Mouse (Mus musculus): ENCODE data around the gene Il17rc. TPM values are rescaled to one million over a fixed set of nuclear protein-coding genes. Genes with fewer than 3 reads are reported as not detected.
A peak's percentile ranks its signal among the peaks of the same experiment; 100 is the strongest.

The Il17rc gene
- 4.2 and 5.1 TPM in 2 replicates for polyA plus RNA-seq (2016; fragmentation: Nextera tagmentation; extraction: Ambion mirVana)

- 22% methylated on average over 12 of the region's 12 CpGs for WGBS
- Histone ChIP-seq H3K4me3 (replicated peaks) (peak within 1 kb of the TSS; percentile 16), H3K27me3 (peaks cover 52% of the 10 kb centered on the region), H3K4me1 (replicated peaks) (peaks cover 24% of the 10 kb centered on the region), H3K9me3 (no peaks in the 10 kb centered on the region), H3K9ac (replicated peaks) (peak within 1 kb of the TSS; percentile 31; the same call in 1 of the 2 replicates), H3K36me3 (no peaks in the 10 kb centered on the region), H3K4me2 (peak within 1 kb of the TSS; percentile 47), H3K27ac (no peak within 1 kb of the TSS)
- ATAC-seq (ENCODE audit: insufficient number of reproducible peaks, insufficient read depth, low FRiP score, low TSS enrichment, low read depth), result no peak
These were observed at the start of gene Il17rc for GRCm38 (mm10) chr6:113471297-113471936. TSS of gene Il17rc (plus strand) at chr6:113471427.

DNA sequence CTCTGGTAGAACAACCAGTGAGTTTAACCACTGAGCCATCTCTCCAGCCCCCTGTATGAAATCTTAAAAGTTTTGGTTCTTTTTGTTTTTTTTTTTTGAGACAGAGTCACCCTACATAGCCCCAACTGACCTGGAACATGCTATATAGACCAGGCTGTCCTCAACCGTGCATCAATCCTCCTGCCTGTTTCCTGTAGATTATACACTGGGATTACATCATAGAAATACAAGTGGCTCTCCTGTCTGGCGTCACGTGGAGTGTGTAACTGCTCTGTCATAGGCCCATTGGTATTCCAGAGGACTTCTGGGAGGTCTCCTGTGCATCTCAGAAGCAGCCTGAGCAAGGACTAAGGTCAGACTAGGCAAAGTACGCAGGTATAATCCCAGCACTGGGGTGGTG lies 48.2 kb upstream of the Il17rc start:
- Histone ChIP-seq H3K36me3 (no peaks in the 10 kb centered on the region), H3K27ac (no peak overlapping the region), H3K27me3 (no peaks in the 10 kb centered on the region; the same call in 1 of the 2 replicates), H3K9me3 (no peaks in the 10 kb centered on the region), H3K4me2 (no peak overlapping the region), H3K4me3 (replicated peaks) (no peak overlapping the region), H3K4me1 (replicated peaks) (peaks cover 11% of the 10 kb centered on the region), H3K9ac (replicated peaks) (no peak overlapping the region)
- no peak for ATAC-seq (ENCODE audit: insufficient number of reproducible peaks, insufficient read depth, low FRiP score, low TSS enrichment, low read depth)
- 78% methylated on average over 4 of the region's 4 CpGs for WGBS

DNA sequence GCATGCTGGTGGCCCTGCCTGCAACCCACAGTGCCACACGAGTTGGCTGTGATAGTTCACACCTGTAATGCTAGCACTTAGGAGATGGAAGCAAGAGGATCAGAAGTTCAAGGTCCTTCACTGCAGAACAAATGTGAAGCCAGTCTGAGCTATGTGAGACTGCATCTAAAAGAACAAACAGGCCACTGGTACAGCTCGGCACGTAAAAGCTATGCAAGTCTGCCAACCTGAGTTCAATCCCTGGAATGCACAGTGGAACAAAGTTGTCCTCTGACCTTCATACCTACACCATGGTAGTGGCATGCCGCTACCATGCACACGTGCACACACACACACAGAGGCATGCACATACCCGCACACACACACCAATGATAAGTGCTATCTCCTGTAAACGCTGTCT lies 47.0 kb upstream of the Il17rc start:
- WGBS, result 81% methylated on average over 7 of the region's 7 CpGs
- H3K4me3 ChIP-seq (replicated peaks), result no peak overlapping the region
- no peak overlapping the region for H3K9ac ChIP-seq (replicated peaks)
- no peak overlapping the region for H3K27ac ChIP-seq
- H3K4me1 ChIP-seq (replicated peaks), result peaks cover 3% of the 10 kb centered on the region; the same call in 1 of the 2 replicates
- no peaks in the 10 kb centered on the region; the same call in 1 of the 2 replicates for H3K27me3 ChIP-seq
- H3K4me2 ChIP-seq, result no peak overlapping the region
- no peaks in the 10 kb centered on the region for H3K9me3 ChIP-seq
- ATAC-seq (ENCODE audit: insufficient number of reproducible peaks, insufficient read depth, low FRiP score, low TSS enrichment, low read depth), result no peak
- no peaks in the 10 kb centered on the region for H3K36me3 ChIP-seq

DNA sequence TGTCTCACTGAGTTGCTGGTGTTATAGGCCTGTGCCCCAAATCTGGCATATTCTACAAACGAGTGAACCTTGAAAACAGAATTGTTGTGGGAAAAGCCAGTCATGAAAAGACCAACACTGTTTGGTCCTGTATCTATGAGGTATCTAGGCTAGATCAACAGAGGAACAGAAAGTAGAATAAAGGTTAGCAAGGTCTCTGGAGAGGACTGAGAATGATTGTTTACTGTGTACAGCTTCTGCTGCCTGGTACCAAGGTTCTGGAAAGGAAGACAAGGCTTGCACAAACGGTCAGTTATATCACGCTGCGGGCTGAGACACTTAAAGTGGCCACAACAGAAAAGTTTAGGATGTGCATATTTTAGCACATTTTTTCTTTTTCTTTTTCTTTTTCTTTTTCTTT lies 44.5 kb upstream of the Il17rc start:
- Histone ChIP-seq H3K27ac (no peak overlapping the region), H3K9ac (replicated peaks) (no peak overlapping the region), H3K4me1 (replicated peaks) (no peaks in the 10 kb centered on the region), H3K4me3 (replicated peaks) (no peak overlapping the region), H3K4me2 (no peak overlapping the region), H3K36me3 (no peaks in the 10 kb centered on the region), H3K27me3 (no peaks in the 10 kb centered on the region; the same call in 1 of the 2 replicates), H3K9me3 (no peaks in the 10 kb centered on the region)
- ATAC-seq (ENCODE audit: insufficient number of reproducible peaks, insufficient read depth, low FRiP score, low TSS enrichment, low read depth), result no peak
- WGBS, result 89% methylated on average over 4 of the region's 4 CpGs

DNA sequence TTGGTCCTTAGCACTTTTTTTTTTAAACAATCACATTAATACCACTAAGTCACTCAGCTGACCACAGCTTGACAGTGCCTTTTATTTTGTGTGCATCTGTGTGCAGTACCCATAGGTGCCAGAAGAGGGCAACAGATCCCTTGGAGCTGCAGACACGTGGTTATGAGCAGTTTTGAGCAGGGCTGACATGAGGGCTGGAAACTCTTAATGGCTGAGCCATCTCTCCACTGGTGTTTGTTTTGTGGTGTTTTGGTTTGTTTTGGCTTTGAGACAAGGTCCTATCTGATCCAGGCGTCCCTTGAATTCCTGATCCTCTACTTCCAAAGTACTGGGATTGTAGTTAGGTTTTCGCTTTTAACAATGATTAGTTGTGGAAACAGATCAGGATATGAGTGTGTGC lies 43.8 kb upstream of the Il17rc start:
- Histone ChIP-seq H3K36me3 (no peaks in the 10 kb centered on the region), H3K4me3 (replicated peaks) (no peak overlapping the region), H3K4me2 (no peak overlapping the region), H3K27ac (no peak overlapping the region), H3K9me3 (no peaks in the 10 kb centered on the region), H3K27me3 (no peaks in the 10 kb centered on the region; the same call in 1 of the 2 replicates), H3K9ac (replicated peaks) (no peak overlapping the region), H3K4me1 (replicated peaks) (no peaks in the 10 kb centered on the region)
- WGBS, result 67% methylated on average over 3 of the region's 3 CpGs
- ATAC-seq (ENCODE audit: insufficient number of reproducible peaks, insufficient read depth, low FRiP score, low TSS enrichment, low read depth), result no peak

DNA sequence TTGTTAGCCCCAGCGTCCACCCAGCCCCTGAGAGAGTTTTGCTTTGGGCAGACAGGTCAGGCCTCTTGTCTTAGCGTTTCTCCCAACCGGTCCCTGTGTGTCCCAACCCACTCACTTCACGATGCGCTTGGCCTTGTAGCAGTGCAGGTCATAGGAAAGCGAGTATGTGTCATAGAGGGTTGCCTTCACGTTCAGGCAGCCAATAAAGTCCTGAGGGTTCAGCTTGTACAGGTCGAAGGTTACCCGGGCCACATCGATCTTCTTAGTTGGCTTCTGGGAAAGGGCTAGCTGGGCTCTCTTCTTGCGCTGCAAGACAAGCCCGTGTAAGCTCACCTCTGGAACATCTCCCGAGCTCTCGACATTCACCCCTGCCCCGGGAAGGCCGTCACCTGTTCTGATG lies 43.2 kb upstream of the Il17rc start:
- H3K4me2 ChIP-seq, result no peak overlapping the region
- 91% methylated on average over 16 of the region's 16 CpGs for WGBS
- no peaks in the 10 kb centered on the region for H3K4me1 ChIP-seq (replicated peaks)
- H3K9me3 ChIP-seq, result no peaks in the 10 kb centered on the region
- H3K27me3 ChIP-seq, result no peaks in the 10 kb centered on the region; the same call in 1 of the 2 replicates
- no peak overlapping the region for H3K27ac ChIP-seq
- ATAC-seq (ENCODE audit: insufficient number of reproducible peaks, insufficient read depth, low FRiP score, low TSS enrichment, low read depth), result no peak
- H3K4me3 ChIP-seq (replicated peaks), result no peak overlapping the region
- H3K36me3 ChIP-seq, result no peaks in the 10 kb centered on the region
- H3K9ac ChIP-seq (replicated peaks), result no peak overlapping the region

DNA sequence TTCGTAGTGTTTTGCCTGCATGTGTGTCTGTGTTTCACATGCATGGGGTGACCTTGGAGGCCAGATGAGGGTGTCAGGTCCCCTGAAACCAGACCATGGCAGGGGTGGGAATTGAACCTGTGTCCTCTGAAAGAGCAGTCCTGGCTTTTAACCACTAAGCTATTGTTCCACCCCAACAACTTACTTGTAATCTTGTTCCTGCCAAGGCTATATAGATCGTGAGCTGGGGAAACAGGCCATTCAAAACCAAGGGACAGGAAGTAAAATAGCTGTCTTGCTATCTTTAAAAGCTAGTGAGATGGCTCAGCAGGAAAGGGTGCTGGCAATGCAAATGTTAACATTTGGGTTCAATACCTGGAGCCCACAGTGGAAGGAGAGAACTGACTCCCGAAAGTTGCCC lies 41.3 kb upstream of the Il17rc start:
- Histone ChIP-seq H3K27me3 (no peaks in the 10 kb centered on the region; the same call in 1 of the 2 replicates), H3K4me1 (replicated peaks) (no peaks in the 10 kb centered on the region), H3K36me3 (no peaks in the 10 kb centered on the region), H3K27ac (no peak overlapping the region), H3K9me3 (no peaks in the 10 kb centered on the region), H3K4me2 (no peak overlapping the region), H3K4me3 (replicated peaks) (no peak overlapping the region), H3K9ac (replicated peaks) (no peak overlapping the region)
- 77% methylated on average over 3 of the region's 3 CpGs for WGBS
- no peak for ATAC-seq (ENCODE audit: insufficient number of reproducible peaks, insufficient read depth, low FRiP score, low TSS enrichment, low read depth)

DNA sequence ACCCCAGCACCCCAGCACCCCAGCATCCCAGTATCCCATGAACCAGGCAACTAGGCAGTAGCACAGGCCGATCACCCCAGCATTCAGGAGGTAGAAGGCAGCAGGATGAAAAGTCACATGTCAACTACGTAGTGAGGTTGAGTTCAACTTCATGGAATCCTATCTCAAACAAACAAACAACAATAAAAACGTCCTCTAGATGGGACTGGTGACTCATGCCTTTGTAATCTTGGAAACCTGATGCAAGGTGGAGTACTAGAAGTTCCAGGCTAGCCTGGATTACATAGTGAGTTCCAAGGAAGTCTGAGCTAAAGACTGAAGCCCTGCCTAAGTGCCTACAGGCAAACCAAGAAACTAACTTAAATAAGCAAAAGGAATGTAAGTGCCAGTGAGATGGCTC lies 40.4 kb upstream of the Il17rc start:
- no peaks in the 10 kb centered on the region for H3K36me3 ChIP-seq
- 57% methylated on average over 3 of the region's 3 CpGs for WGBS
- no peak overlapping the region for H3K9ac ChIP-seq (replicated peaks)
- H3K4me3 ChIP-seq (replicated peaks), result no peak overlapping the region
- H3K9me3 ChIP-seq, result no peaks in the 10 kb centered on the region
- H3K27me3 ChIP-seq, result 0 out of 2 replicates have a peak, but pooled peaks cover 3% of the 10 kb centered on the region
- H3K4me1 ChIP-seq (replicated peaks), result no peaks in the 10 kb centered on the region
- no peak overlapping the region for H3K27ac ChIP-seq
- no peak overlapping the region for H3K4me2 ChIP-seq
- no peak for ATAC-seq (ENCODE audit: insufficient number of reproducible peaks, insufficient read depth, low FRiP score, low TSS enrichment, low read depth)

DNA sequence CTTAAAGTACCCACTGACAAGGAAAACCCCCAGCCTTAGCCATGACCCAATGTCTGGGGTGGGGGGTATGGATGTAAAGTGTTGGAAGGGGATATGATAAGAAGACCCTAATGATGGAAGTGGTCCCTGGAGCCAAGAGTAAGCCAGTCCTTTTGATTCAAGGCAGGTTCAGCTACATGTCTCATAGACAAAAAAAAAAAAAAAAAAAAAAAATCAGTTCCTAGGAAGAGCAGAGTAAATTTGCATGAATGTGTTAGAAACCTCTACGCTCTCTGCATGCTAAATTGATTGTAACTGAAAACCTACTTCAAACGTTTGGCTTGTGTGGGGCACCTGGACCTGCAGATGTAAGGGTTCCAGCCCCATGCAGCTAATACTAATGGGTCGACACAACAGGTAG lies 39.4 kb upstream of the Il17rc start:
- H3K27me3 ChIP-seq, result 0 out of 2 replicates have a peak, but pooled peaks cover 3% of the 10 kb centered on the region
- WGBS, result 52% methylated on average over 3 of the region's 3 CpGs
- H3K27ac ChIP-seq, result no peak overlapping the region
- no peak overlapping the region for H3K4me2 ChIP-seq
- no peaks in the 10 kb centered on the region for H3K4me1 ChIP-seq (replicated peaks)
- no peak for ATAC-seq (ENCODE audit: insufficient number of reproducible peaks, insufficient read depth, low FRiP score, low TSS enrichment, low read depth)
- no peaks in the 10 kb centered on the region for H3K9me3 ChIP-seq
- H3K4me3 ChIP-seq (replicated peaks), result no peak overlapping the region
- no peaks in the 10 kb centered on the region for H3K36me3 ChIP-seq
- H3K9ac ChIP-seq (replicated peaks), result no peak overlapping the region

GRCm38 (mm10) chr6:113433661-113434060 lies 37.6 kb upstream of the Il17rc start:
- Histone ChIP-seq H3K4me3 (replicated peaks) (no peak overlapping the region), H3K4me2 (no peak overlapping the region), H3K9me3 (no peaks in the 10 kb centered on the region), H3K27ac (no peak overlapping the region), H3K9ac (replicated peaks) (no peak overlapping the region), H3K27me3 (0 out of 2 replicates have a peak, but pooled peaks cover 3% of the 10 kb centered on the region), H3K36me3 (no peaks in the 10 kb centered on the region), H3K4me1 (replicated peaks) (no peaks in the 10 kb centered on the region)
- WGBS, result 84% methylated on average over 3 of the region's 3 CpGs
- no peak for ATAC-seq (ENCODE audit: insufficient number of reproducible peaks, insufficient read depth, low FRiP score, low TSS enrichment, low read depth)

DNA sequence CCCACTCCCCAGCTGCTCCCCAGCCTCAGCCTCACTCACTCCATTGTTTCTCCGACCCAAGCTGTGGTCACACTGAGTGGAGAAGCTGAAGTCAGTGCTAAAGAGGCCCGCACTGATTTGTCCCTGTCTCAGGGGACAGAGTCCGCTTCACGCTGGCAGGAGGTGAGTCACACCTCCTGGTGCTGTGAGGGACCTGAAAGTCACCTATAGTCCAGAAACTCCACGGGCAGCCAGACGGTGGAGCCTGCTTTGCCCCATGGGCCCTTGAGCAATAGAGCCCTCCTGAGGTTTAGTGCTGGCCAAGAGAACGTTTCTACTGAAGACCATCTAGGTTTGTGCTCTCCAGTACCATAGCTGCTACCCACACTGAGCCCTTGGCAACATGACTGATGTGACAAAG lies 36.5 kb upstream of the Il17rc start:
- WGBS, result 80% methylated on average over 7 of the region's 7 CpGs
- H3K27ac ChIP-seq, result no peak overlapping the region
- no peak for ATAC-seq (ENCODE audit: insufficient number of reproducible peaks, insufficient read depth, low FRiP score, low TSS enrichment, low read depth)
- H3K4me2 ChIP-seq, result no peak overlapping the region
- 0 out of 2 replicates have a peak, but pooled peaks cover 3% of the 10 kb centered on the region for H3K27me3 ChIP-seq
- no peak overlapping the region for H3K4me3 ChIP-seq (replicated peaks)
- no peak overlapping the region for H3K9ac ChIP-seq (replicated peaks)
- H3K36me3 ChIP-seq, result no peaks in the 10 kb centered on the region
- H3K9me3 ChIP-seq, result no peaks in the 10 kb centered on the region
- H3K4me1 ChIP-seq (replicated peaks), result no peaks in the 10 kb centered on the region

Data from limb, embryonic 12.5 days (tissue).